Mouse (Mus musculus) forebrain, embryonic 12.5 days (tissue): ENCODE measurements around the gene 2310034C09Rik. TPM values are rescaled to one million over a fixed set of nuclear protein-coding genes. Genes with fewer than 3 reads are reported as not detected.

Experiments
- polyA plus RNA-seq: library from polyadenylated mRNA; unstranded; fragments of >200 nt; fragmentation: Nextera tagmentation; extraction: Ambion mirVana; gene quantifications from 2 replicates; pipeline ENCODE4 v1.2.1, GENCODE M21; 2016

Gene 2310034C09Rik
- polyA plus RNA-seq, 1 experiment from 2014 or later: not detected

Other genes with a start within 250 kb of the 2310034C09Rik start
- 0.17 and 0.82 TPM in 2 replicates for gene Cldn8, start 195.7 kb upstream of the 2310034C09Rik start, polyA plus RNA-seq
- gene Krtap24-1, start 146.6 kb upstream of the 2310034C09Rik start, polyA plus RNA-seq: not detected in 2 replicates
- gene 2310079G19Rik, start 131.2 kb upstream of the 2310034C09Rik start, polyA plus RNA-seq: not detected in 2 replicates
- not detected in 2 replicates for gene Krtap26-1, start 111.1 kb upstream of the 2310034C09Rik start, polyA plus RNA-seq
- gene Krtap27-1, start 87.2 kb upstream of the 2310034C09Rik start, polyA plus RNA-seq: not detected in 2 replicates
- not detected in 2 replicates for gene 2310061N02Rik, start 50.9 kb upstream of the 2310034C09Rik start, polyA plus RNA-seq
- gene Krtap13-1, start 30.0 kb upstream of the 2310034C09Rik start, polyA plus RNA-seq: not detected in 2 replicates
- not detected in 2 replicates for gene Krtap13, start 7.2 kb upstream of the 2310034C09Rik start, polyA plus RNA-seq
- gene 2310057N15Rik, start 15.4 kb downstream of the 2310034C09Rik start, polyA plus RNA-seq: not detected in 2 replicates
- not detected in 2 replicates for gene Gm5965, start 19.0 kb downstream of the 2310034C09Rik start, polyA plus RNA-seq
- not detected in 2 replicates for gene Gm20741, start 53.4 kb downstream of the 2310034C09Rik start, polyA plus RNA-seq
- not detected in 2 replicates for gene Krtap15, start 61.4 kb downstream of the 2310034C09Rik start, polyA plus RNA-seq
- gene Krtap14, start 67.3 kb downstream of the 2310034C09Rik start, polyA plus RNA-seq: not detected in 2 replicates
- not detected in 2 replicates for gene Krtap19-1, start 110.6 kb downstream of the 2310034C09Rik start, polyA plus RNA-seq
- not detected in 2 replicates for gene Krtap19-2, start 115.4 kb downstream of the 2310034C09Rik start, polyA plus RNA-seq
- not detected in 2 replicates for gene Krtap19-3, start 119.2 kb downstream of the 2310034C09Rik start, polyA plus RNA-seq
- gene Krtap19-4, start 126.2 kb downstream of the 2310034C09Rik start, polyA plus RNA-seq: not detected in 2 replicates
- not detected in 2 replicates for gene Krtap19-5, start 137.6 kb downstream of the 2310034C09Rik start, polyA plus RNA-seq
- gene Krtap19-9b, start 173.4 kb downstream of the 2310034C09Rik start, polyA plus RNA-seq: not detected in 2 replicates
- not detected in 2 replicates for gene Krtap16-3, start 204.0 kb downstream of the 2310034C09Rik start, polyA plus RNA-seq